Mouse (Mus musculus) liver, postnatal 0 days (tissue): ENCODE data around the gene E330021D16Rik.

ENCODE experiments used
- CTCF ChIP-seq: sonication (generic); IDR thresholded peaks from 2 replicates; pipeline ENCODE4 v1.5.1; 2016; ENCODE audit warnings: antibody characterized with exemption, low read depth
- EP300 ChIP-seq: IDR thresholded peaks from 2 replicates; pipeline ENCODE4 v1.6.1; 2016; ENCODE audit warnings: antibody characterized with exemption, low read depth, mild to moderate bottlenecking

- TF ChIP-seq CTCF (peak; percentile 92), EP300 (no peak)
Measured at GRCm38 (mm10) chr6:136422084-136422853, 6.9 kb upstream of the E330021D16Rik start.
